Mouse (Mus musculus): ENCODE results near the gene Mad1l1. TPM values are rescaled to one million over a fixed set of nuclear protein-coding genes. Genes with fewer than 3 reads are reported as not detected.

Gene Mad1l1
- total and polyA plus RNA-seq, 3 experiments = 40.5 to 65.2 TPM; not detected in 1

DNA sequence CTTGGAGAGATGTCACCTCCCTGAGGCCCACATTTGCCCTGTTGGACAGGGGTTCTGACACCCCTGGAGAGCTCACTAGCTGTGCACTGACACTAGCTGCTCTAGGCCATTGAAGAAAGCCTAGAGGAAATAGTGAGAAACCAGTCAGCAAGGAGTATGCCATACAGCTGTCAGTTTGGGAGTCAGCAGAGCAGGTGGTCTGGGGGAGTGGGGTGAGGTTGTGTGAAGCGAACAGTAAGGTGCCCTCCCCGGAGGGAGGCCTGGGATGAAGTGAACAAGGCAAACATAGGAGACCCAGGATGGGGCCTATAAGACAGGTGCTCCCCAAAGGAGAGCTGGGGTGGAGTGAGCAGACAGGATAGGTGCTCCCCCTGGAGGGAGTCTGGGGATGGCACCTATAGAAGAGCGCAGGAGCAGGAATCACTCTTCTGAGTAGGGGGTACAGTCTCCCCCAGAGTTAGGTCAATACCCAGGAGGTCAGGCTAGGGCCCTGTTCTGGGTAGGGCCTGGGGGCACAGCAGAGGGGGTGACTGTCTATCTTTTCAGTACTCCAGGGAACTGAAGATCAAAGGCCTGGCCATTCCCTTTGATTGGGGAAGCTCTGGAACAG, 279.2 kb downstream of the Mad1l1 start:
- Histone ChIP-seq H3K79me2 (ENCODE audit: control insufficient read depth, insufficient read depth, low read length, poor library complexity) (no peaks in the 10 kb centered on the region), H3K9me3 (replicated peaks; ENCODE audit: insufficient read depth, low read length) (no peaks in the 10 kb centered on the region), H3K9ac (ENCODE audit: control insufficient read depth, low read depth, low read length, poor library complexity, severe bottlenecking) (no peak overlapping the region), H3K4me3 (ENCODE audit: control insufficient read depth in 1 of 2, insufficient read depth in 1 of 2, low read depth in 2 of 2, low read length in 2 of 2) (no peak overlapping the region), H3K36me3 (ENCODE audit: control insufficient read depth in 1 of 2, insufficient read depth in 2 of 2, low read length in 2 of 2) (no peaks in the 10 kb centered on the region), H3K27ac (ENCODE audit: control insufficient read depth, low read depth, low read length) (no peak overlapping the region), H3K4me1 (ENCODE audit: control insufficient read depth in 1 of 2, insufficient read depth in 2 of 2, low read length in 2 of 2) (no peaks in the 10 kb centered on the region), H3K27me3 (ENCODE audit: control insufficient read depth in 1 of 2, insufficient read depth in 2 of 2, low read length in 2 of 2) (no peaks in the 10 kb centered on the region)
- DNase-seq (ENCODE audit: low read depth, low spot score) = peak; percentile 10
- TF ChIP-seq RAD21 (IDR thresholded peaks at IDR 0.05; ENCODE audit: low read depth, low read length) = peak; percentile 16
- no peak for TF ChIP-seq MEF2A (IDR thresholded peaks at IDR 0.05; ENCODE audit: extremely low read depth, insufficient replicate concordance, low read depth, low read length, poor library complexity, severe bottlenecking)
- peak; percentile 34 to 56 (median 37); a peak in 5 of 6 replicates for TF ChIP-seq CTCF (IDR thresholded peaks at IDR 0.05 in 2 of 3, conservative IDR thresholded peaks at IDR 0.05 in 1 of 3; ENCODE audit: control insufficient read depth in 1 of 3, insufficient read depth in 1 of 3, low read depth in 2 of 3, low read length in 3 of 3, poor library complexity in 1 of 3, severe bottlenecking in 1 of 3)
- TF ChIP-seq SMC3 (IDR thresholded peaks at IDR 0.05; ENCODE audit: low read depth, low read length) = peak; percentile 40

DNA sequence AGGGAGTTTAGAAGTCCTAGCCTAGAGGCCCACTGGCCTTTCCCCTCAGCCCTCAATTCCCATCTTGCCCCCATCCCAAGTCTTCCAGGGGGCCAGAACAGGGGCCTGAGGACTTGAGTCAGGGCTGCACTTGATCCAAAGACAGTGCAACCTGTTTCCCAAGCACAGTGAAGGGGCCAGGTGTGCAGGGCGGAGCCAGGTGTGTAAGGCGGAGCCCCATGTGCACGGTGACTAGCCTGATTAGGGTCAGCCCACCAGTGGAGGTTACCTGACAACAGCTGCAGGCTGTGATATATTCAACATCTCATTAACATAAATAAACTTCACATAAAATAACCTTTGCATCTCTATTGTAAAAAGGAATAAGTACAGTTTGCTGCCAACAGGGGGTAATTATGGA, 280.3 kb downstream of the Mad1l1 start:
- no peaks in the 10 kb centered on the region for H3K4me1 ChIP-seq (ENCODE audit: control insufficient read depth in 1 of 2, insufficient read depth in 2 of 2, low read length in 2 of 2)
- H3K9me3 ChIP-seq (replicated peaks; ENCODE audit: insufficient read depth, low read length) = no peaks in the 10 kb centered on the region
- no peak overlapping the region for H3K4me3 ChIP-seq (ENCODE audit: control insufficient read depth in 1 of 2, insufficient read depth in 1 of 2, low read depth in 2 of 2, low read length in 2 of 2)
- no peak for DNase-seq (ENCODE audit: low read depth, low spot score)
- H3K27me3 ChIP-seq (ENCODE audit: control insufficient read depth in 1 of 2, insufficient read depth in 2 of 2, low read length in 2 of 2) = no peaks in the 10 kb centered on the region
- no peak overlapping the region for H3K27ac ChIP-seq (ENCODE audit: control insufficient read depth, low read depth, low read length)
- H3K9ac ChIP-seq (ENCODE audit: control insufficient read depth, low read depth, low read length, poor library complexity, severe bottlenecking) = no peak overlapping the region
- H3K79me2 ChIP-seq (ENCODE audit: control insufficient read depth, insufficient read depth, low read length, poor library complexity) = no peaks in the 10 kb centered on the region
- no peaks in the 10 kb centered on the region for H3K36me3 ChIP-seq (ENCODE audit: control insufficient read depth in 1 of 2, insufficient read depth in 2 of 2, low read length in 2 of 2)
- no peak for TF ChIP-seq POLR2AphosphoS2 (IDR thresholded peaks at IDR 0.05; ENCODE audit: low read length)
- no peak for TF ChIP-seq RAD21 (IDR thresholded peaks at IDR 0.05; ENCODE audit: low read depth, low read length)
- no peak for TF ChIP-seq HCFC1 (IDR thresholded peaks at IDR 0.05; ENCODE audit: low read depth, low read length)
- no peak for TF ChIP-seq TBP (IDR thresholded peaks at IDR 0.05; ENCODE audit: low read depth, low read length)
- no peak for TF ChIP-seq EP300 (IDR thresholded peaks at IDR 0.05; ENCODE audit: low read depth in 1 of 2, low read length in 2 of 2)
- no peak for TF ChIP-seq POLR2A (IDR thresholded peaks at IDR 0.05; ENCODE audit: control insufficient read depth in 1 of 2, insufficient read depth in 1 of 2, low read depth in 1 of 2, low read length in 2 of 2, poor library complexity in 1 of 2)
- no peak for TF ChIP-seq USF2 (IDR thresholded peaks at IDR 0.05; ENCODE audit: borderline replicate concordance in 1 of 2, insufficient read depth in 1 of 2, low read depth in 1 of 2, low read length in 2 of 2)
- TF ChIP-seq TAL1 (IDR thresholded peaks at IDR 0.05; ENCODE audit: low read length) = no peak
- TF ChIP-seq NELFE (IDR thresholded peaks at IDR 0.05; ENCODE audit: low read depth, low read length) = no peak
- no peak for TF ChIP-seq ZC3H11A (IDR thresholded peaks at IDR 0.05; ENCODE audit: low read depth, low read length)
- TF ChIP-seq GABPA (IDR thresholded peaks at IDR 0.05; ENCODE audit: low read depth, low read length) = no peak
- TF ChIP-seq RCOR1 (IDR thresholded peaks at IDR 0.05; ENCODE audit: low read depth, low read length) = no peak

Measured in MEL (cell line).